Mouse (Mus musculus) midbrain, embryonic 12.5 days (tissue): Measurements from ENCODE around the gene Rcc2. TPM values are rescaled to one million over a fixed set of nuclear protein-coding genes. Genes with fewer than 3 reads are reported as not detected.

Experiments
- ATAC-seq: fragments of 200-750 bp; cut with Nextera tagmentation; 2 replicates; pipeline ENCODE4 v1.8.0; 2017; ENCODE audit warnings: low read depth, moderate TSS enrichment, moderate library complexity; ENCODE audit not compliant: low FRiP score
- H3K27ac ChIP-seq: fragments of 300-500 bp; sonication (generic); replicated peaks from 2 replicates; pipeline ENCODE4 v1.5.1; 2016; ENCODE audit warnings: mild to moderate bottlenecking
- H3K27me3 ChIP-seq: fragments of 300-500 bp; sonication (generic); 2 replicates; pipeline ENCODE4 v1.6.1; 2016; ENCODE audit warnings: mild to moderate bottlenecking
- H3K36me3 ChIP-seq: fragments of 300-500 bp; sonication (generic); 2 replicates; pipeline ENCODE4 v1.6.1; 2016
- H3K4me1 ChIP-seq: fragments of 300-500 bp; sonication (generic); 2 replicates; pipeline ENCODE4 v1.6.1; 2016
- H3K4me2 ChIP-seq: fragments of 300-500 bp; sonication (generic); replicated peaks from 2 replicates; pipeline ENCODE4 v1.6.1; 2016; ENCODE audit warnings: mild to moderate bottlenecking, moderate library complexity
- H3K4me3 ChIP-seq: fragments of 300-500 bp; sonication (generic); 2 replicates; pipeline ENCODE4 v1.5.1; 2016; ENCODE audit warnings: mild to moderate bottlenecking
- H3K9ac ChIP-seq: fragments of 300-500 bp; sonication (generic); replicated peaks from 2 replicates; pipeline ENCODE4 v1.6.1; 2016; ENCODE audit warnings: mild to moderate bottlenecking, moderate library complexity
- H3K9me3 ChIP-seq: fragments of 300-500 bp; sonication (generic); 2 replicates; pipeline ENCODE4 v1.6.1; 2016; ENCODE audit warnings: mild to moderate bottlenecking
- WGBS: fragments of 180-500 bp; shearing (Covaris S2); methylation state at CpG from one replicate; pipeline ENCODE4 v1.1.7; 2016; 5-methylcytosine and 5-hydroxymethylcytosine counted together
- polyA plus RNA-seq: library from polyadenylated mRNA; unstranded; fragments of >200 nt; fragmentation: Nextera tagmentation; extraction: Ambion mirVana; gene quantifications from 2 replicates; pipeline ENCODE4 v1.2.1, GENCODE M21; 2016

Rcc2 gene
- polyA plus RNA-seq, 1 experiment from 2014 or later: 72.2 TPM

DNA sequence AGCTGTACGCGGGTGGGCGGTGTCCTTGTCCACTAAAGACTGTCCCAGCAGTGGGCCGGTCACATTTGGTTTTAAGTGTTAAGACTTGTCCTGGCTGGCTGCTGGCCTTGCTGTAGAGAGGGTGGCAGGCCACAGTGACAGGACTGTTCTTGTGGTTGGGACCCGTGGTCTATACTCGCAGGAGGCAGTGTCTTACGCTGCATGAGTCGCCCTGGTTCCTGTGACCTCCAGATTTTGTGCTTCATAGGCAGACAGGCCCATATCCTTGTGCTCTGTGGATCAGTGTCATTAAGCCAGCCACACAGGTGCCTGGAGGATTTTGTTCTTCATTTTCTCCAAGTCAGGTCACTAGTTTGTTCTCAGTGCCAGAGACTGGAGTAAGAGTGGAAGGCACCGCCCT lies 18.1 kb downstream of the Rcc2 start:
- no peak for ATAC-seq
- H3K4me2 ChIP-seq: no peak overlapping the region
- H3K27me3 ChIP-seq: no peaks in the 10 kb centered on the region
- H3K27ac ChIP-seq: no peak overlapping the region
- H3K9ac ChIP-seq: no peak overlapping the region
- peaks cover 95% of the 10 kb centered on the region for H3K36me3 ChIP-seq
- H3K4me1 ChIP-seq: peaks cover 12% of the 10 kb centered on the region
- H3K9me3 ChIP-seq: no peaks in the 10 kb centered on the region
- WGBS: 97% methylated on average over 9 of the region's 9 CpGs
- no peak overlapping the region for H3K4me3 ChIP-seq

- H3K4me3 ChIP-seq: no peak overlapping the region
- WGBS: 92% methylated on average over 5 of the region's 5 CpGs
- no peaks in the 10 kb centered on the region for H3K27me3 ChIP-seq
Observed at GRCm38 (mm10) chr4:140720091-140720490, 19.8 kb downstream of the Rcc2 start.

GRCm38 (mm10) chr4:140721968-140722490 lies 21.7 kb downstream of the Rcc2 start:
- 84% methylated on average over 20 of the region's 20 CpGs for WGBS
- no peak overlapping the region for H3K4me3 ChIP-seq
- H3K9me3 ChIP-seq: no peaks in the 10 kb centered on the region
- H3K4me1 ChIP-seq: peaks cover 8% of the 10 kb centered on the region; the same call in 1 of the 2 replicates
- no peak overlapping the region for H3K27ac ChIP-seq
- no peak for ATAC-seq
- no peak overlapping the region for H3K9ac ChIP-seq
- no peak overlapping the region for H3K4me2 ChIP-seq
- H3K36me3 ChIP-seq: peaks cover 63% of the 10 kb centered on the region
- H3K27me3 ChIP-seq: no peaks in the 10 kb centered on the region

More at GRCm38 (mm10) chr4:140720091-140720490, 19.8 kb downstream of the Rcc2 start:
- no peak overlapping the region for H3K4me2 ChIP-seq
- no peaks in the 10 kb centered on the region for H3K9me3 ChIP-seq
- H3K9ac ChIP-seq: no peak overlapping the region
- H3K27ac ChIP-seq: no peak overlapping the region
- no peak for ATAC-seq
- H3K4me1 ChIP-seq: peaks cover 8% of the 10 kb centered on the region; the same call in 1 of the 2 replicates
- H3K36me3 ChIP-seq: peaks cover 82% of the 10 kb centered on the region

DNA sequence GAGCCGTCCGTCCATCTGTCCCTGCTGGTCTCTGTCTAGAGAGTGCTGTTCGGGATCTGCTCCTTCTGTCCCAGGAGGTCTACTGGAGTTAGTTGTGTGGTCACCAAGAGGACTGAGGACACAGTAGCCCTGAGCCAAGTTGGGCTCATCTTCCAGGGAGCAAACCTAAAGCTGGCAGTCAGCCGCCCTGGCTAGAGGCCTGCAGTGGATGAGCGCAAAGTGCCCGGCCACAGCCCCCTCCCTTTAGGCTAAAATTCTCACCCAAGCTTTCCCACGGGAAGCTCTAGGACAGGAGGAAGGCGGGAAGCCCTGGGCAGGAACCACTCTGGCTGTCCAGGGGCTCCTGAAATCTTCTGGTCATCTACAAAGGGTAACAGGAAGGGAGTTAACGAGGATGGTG lies 22.4 kb downstream of the Rcc2 start:
- no peak overlapping the region for H3K4me3 ChIP-seq
- 0 out of 2 replicates have a peak overlapping the region, but pooled peaks have one; percentile 63 for H3K27ac ChIP-seq
- ATAC-seq: no peak
- peaks cover 58% of the 10 kb centered on the region for H3K36me3 ChIP-seq
- 79% methylated on average over 9 of the region's 9 CpGs for WGBS
- H3K4me2 ChIP-seq: no peak overlapping the region
- no peaks in the 10 kb centered on the region for H3K27me3 ChIP-seq
- H3K9ac ChIP-seq: no peak overlapping the region
- H3K4me1 ChIP-seq: peaks cover 8% of the 10 kb centered on the region; the same call in 1 of the 2 replicates
- no peaks in the 10 kb centered on the region for H3K9me3 ChIP-seq

- Histone ChIP-seq H3K9ac (no peak overlapping the region), H3K36me3 (peaks cover 53% of the 10 kb centered on the region), H3K27me3 (no peaks in the 10 kb centered on the region), H3K9me3 (no peaks in the 10 kb centered on the region), H3K27ac (peak overlapping the region; percentile 63), H3K4me2 (no peak overlapping the region), H3K4me1 (peaks cover 8% of the 10 kb centered on the region; the same call in 1 of the 2 replicates), H3K4me3 (no peak overlapping the region)
- no peak for ATAC-seq
- 91% methylated on average over 9 of the region's 9 CpGs for WGBS
Observed at GRCm38 (mm10) chr4:140723192-140723591, 22.9 kb downstream of the Rcc2 start.

GRCm38 (mm10) chr4:140723801-140724200 lies 23.5 kb downstream of the Rcc2 start:
- no peaks in the 10 kb centered on the region for H3K9me3 ChIP-seq
- peaks cover 47% of the 10 kb centered on the region for H3K36me3 ChIP-seq
- WGBS: 66% methylated on average over 5 of the region's 5 CpGs

DNA sequence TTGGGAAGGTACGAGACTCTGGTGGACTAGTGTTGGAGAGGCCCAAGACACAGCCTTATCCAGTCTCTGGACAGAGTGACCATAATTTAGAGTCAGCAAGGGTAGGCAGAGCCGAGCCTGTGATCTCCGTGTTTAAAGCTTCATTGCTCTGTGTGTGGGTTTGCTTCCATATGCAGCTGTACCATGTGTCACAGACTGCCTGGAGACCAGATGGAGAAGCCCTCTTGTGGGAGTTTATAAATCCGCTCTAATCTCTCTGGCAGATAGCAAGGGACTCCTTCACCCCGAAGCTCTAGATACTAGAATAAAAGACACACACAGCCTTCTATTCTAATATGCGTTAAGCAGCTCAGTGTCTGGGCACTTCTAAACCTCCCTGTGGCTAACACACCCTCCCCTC lies 24.4 kb downstream of the Rcc2 start:
- 46% methylated on average over 6 of the region's 6 CpGs for WGBS
- peak; percentile 11; the same call in 1 of the 2 replicates for ATAC-seq
- Histone ChIP-seq H3K9ac (no peak overlapping the region), H3K4me1 (peaks cover 8% of the 10 kb centered on the region; the same call in 1 of the 2 replicates), H3K9me3 (no peaks in the 10 kb centered on the region), H3K27ac (peak overlapping the region; percentile 63), H3K36me3 (peaks cover 38% of the 10 kb centered on the region), H3K27me3 (no peaks in the 10 kb centered on the region), H3K4me2 (no peak overlapping the region), H3K4me3 (no peak overlapping the region)

More at GRCm38 (mm10) chr4:140723801-140724200, 23.5 kb downstream of the Rcc2 start:
- Histone ChIP-seq H3K4me2 (no peak overlapping the region), H3K27ac (peak overlapping the region; percentile 63), H3K27me3 (no peaks in the 10 kb centered on the region), H3K9ac (no peak overlapping the region), H3K4me3 (no peak overlapping the region), H3K4me1 (peaks cover 8% of the 10 kb centered on the region; the same call in 1 of the 2 replicates)
- ATAC-seq: peak; percentile 48; the same call in 1 of the 2 replicates

DNA sequence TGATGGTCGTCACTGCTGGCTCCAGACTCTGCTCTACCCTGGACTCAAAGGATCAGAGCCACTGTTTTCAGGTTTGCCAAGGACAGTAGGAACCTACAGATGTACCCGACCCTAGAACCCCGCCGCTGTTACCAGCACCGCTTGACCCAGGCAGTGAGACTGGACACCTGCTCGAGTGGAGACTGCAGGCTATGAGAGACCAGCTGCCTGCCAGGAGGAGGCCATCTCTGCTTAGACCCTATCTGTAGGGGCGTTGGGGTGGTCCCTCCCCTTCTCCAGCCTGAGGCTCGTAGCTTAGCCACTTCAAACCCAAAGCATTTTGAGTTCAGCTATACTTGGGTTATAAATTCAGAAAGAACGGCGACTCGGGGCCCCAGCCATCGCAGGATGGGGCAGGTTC lies 26.6 kb downstream of the Rcc2 start:
- H3K4me3 ChIP-seq: no peak overlapping the region
- ATAC-seq: no peak
- peaks cover 8% of the 10 kb centered on the region; the same call in 1 of the 2 replicates for H3K4me1 ChIP-seq
- H3K27me3 ChIP-seq: no peaks in the 10 kb centered on the region
- 86% methylated on average over 12 of the region's 12 CpGs for WGBS
- H3K27ac ChIP-seq: no peak overlapping the region
- no peaks in the 10 kb centered on the region for H3K9me3 ChIP-seq
- H3K9ac ChIP-seq: no peak overlapping the region
- H3K36me3 ChIP-seq: peaks cover 16% of the 10 kb centered on the region
- no peak overlapping the region for H3K4me2 ChIP-seq

- no peak overlapping the region for H3K27ac ChIP-seq
- no peak for ATAC-seq
- no peak overlapping the region for H3K4me2 ChIP-seq
- H3K9me3 ChIP-seq: no peaks in the 10 kb centered on the region
- H3K36me3 ChIP-seq: no peaks in the 10 kb centered on the region
- H3K9ac ChIP-seq: no peak overlapping the region
- H3K4me3 ChIP-seq: no peak overlapping the region
- H3K4me1 ChIP-seq: no peaks in the 10 kb centered on the region
- H3K27me3 ChIP-seq: no peaks in the 10 kb centered on the region
- WGBS: 75% methylated on average over 4 of the region's 4 CpGs
Observed at GRCm38 (mm10) chr4:140731654-140732053, 31.3 kb downstream of the Rcc2 start.

GRCm38 (mm10) chr4:140732871-140733270 lies 32.5 kb downstream of the Rcc2 start:
- H3K9me3 ChIP-seq: no peaks in the 10 kb centered on the region
- H3K4me3 ChIP-seq: no peak overlapping the region
- H3K27ac ChIP-seq: no peak overlapping the region
- no peak overlapping the region for H3K9ac ChIP-seq
- H3K4me1 ChIP-seq: no peaks in the 10 kb centered on the region
- no peak overlapping the region for H3K4me2 ChIP-seq
- ATAC-seq: no peak
- WGBS: 75% methylated on average over 7 of the region's 7 CpGs
- H3K27me3 ChIP-seq: no peaks in the 10 kb centered on the region
- no peaks in the 10 kb centered on the region for H3K36me3 ChIP-seq

GRCm38 (mm10) chr4:140740655-140741054 lies 40.3 kb downstream of the Rcc2 start:
- Histone ChIP-seq H3K36me3 (no peaks in the 10 kb centered on the region), H3K27ac (no peak overlapping the region), H3K4me3 (no peak overlapping the region), H3K9me3 (no peaks in the 10 kb centered on the region), H3K4me1 (peaks cover 12% of the 10 kb centered on the region; the same call in 1 of the 2 replicates), H3K27me3 (no peaks in the 10 kb centered on the region), H3K4me2 (no peak overlapping the region), H3K9ac (no peak overlapping the region)
- WGBS: 88% methylated on average over 11 of the region's 11 CpGs
- no peak for ATAC-seq

DNA sequence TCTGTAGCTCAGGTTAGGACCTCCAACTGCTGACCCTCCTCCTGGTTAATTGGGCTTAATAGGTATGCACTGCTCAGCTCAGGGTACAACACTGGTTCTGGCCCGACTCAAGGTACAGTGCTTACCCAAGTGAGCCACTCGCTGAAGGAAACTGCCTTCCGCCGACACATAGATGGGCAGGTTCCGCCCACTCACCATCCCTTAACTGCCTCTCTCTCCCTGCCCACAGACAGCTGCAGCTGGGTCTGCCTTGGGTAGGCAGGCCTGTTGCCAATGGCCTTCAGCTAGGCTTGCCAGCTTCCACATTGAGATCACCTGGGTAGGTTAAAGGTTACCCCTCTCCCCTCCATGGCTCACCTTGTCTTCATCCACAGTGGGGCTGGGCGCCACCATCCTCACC lies 41.1 kb downstream of the Rcc2 start:
- H3K4me2 ChIP-seq: no peak overlapping the region
- peaks cover 12% of the 10 kb centered on the region; the same call in 1 of the 2 replicates for H3K4me1 ChIP-seq
- H3K9me3 ChIP-seq: no peaks in the 10 kb centered on the region
- H3K27ac ChIP-seq: no peak overlapping the region
- WGBS: 87% methylated on average over 6 of the region's 6 CpGs
- no peaks in the 10 kb centered on the region for H3K27me3 ChIP-seq
- no peak overlapping the region for H3K9ac ChIP-seq
- ATAC-seq: no peak
- no peak overlapping the region for H3K4me3 ChIP-seq
- no peaks in the 10 kb centered on the region for H3K36me3 ChIP-seq
